Mouse (Mus musculus) bone marrow macrophage, adult 2 months (primary cell): ENCODE data around the gene Fam111a.

Experiments used
- CTCF ChIP-seq: IDR thresholded peaks from 2 replicates; pipeline ENCODE4 v1.5.1; 2012; ENCODE audit warnings: low read depth, mild to moderate bottlenecking, low read length, moderate library complexity
- POLR2A ChIP-seq: IDR thresholded peaks from 2 replicates; pipeline ENCODE4 v1.6.1; 2012; ENCODE audit warnings: mild to moderate bottlenecking, low read depth, low read length, borderline replicate concordance

GRCm38 (mm10) chr19:12517671-12518540, 27.6 kb upstream of the Fam111a start:
- TF ChIP-seq POLR2A (no peak), CTCF (no peak)
